Mouse (Mus musculus) adipose tissue, adult 10 weeks (tissue): ENCODE data around the gene Naa40. TPM values are rescaled to one million over a fixed set of nuclear protein-coding genes. Genes with fewer than 3 reads are reported as not detected.

Source experiments
- polyA plus RNA-seq: library from polyadenylated mRNA; stranded (reverse); fragments of 350-450 nt; fragmentation: Illumina TruSeq; extraction: RNeasy Lipid Tissue Mini Kit (QIAGEN cat#74804); gene quantifications from one replicate; pipeline ENCODE4 v1.2.3, GENCODE M21; 2014; ENCODE audit warnings: low read depth, low replicate concordance

Naa40 gene
- polyA plus RNA-seq: 31.2 TPM

DNA sequence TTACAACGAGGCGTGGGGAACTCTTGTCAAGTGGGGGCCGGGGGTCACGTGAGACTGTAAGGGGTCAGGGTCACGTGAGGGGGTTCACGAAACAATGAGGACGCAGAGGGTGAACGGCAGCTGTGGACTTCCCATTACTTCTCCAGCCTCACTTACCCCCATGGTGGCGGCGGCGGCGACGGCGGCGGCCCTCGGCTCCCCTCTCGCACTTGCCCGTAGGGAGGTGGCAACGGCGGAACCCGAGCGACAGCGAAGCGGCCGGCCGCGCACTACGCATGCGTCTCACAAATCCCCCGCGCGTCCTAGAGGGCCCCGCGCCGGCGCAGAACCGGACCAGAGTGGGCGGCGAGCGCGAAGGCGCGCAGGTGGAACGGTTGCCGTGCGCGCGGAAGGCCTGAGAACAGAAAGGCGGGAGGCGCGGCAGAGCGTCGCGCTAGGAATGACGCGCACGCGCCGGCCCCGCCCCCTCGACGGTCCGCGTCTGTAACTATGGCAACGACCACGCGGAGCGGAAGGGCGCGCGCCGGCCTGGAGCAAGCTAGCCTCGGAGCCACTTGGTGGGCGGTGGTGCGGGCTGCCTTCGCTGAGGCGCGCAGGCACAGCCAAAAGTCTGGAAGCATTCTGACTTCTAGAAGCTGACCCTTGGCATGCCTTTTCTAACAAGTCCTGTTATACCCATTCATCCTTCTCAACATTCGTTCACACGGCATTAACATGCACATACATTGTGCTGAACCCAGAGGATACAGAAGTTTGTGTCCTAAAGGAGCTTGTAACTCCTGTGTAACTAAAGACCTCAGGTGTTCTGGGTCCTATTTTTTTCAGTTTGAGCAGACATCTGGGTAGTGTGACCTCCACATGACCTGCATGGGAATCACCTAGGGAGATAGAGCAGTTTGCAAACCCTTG is at the start of gene Naa40:
Gene Naa40 (minus strand): TSS at position 402 of the 909 bp plus-strand sequence.

DNA sequence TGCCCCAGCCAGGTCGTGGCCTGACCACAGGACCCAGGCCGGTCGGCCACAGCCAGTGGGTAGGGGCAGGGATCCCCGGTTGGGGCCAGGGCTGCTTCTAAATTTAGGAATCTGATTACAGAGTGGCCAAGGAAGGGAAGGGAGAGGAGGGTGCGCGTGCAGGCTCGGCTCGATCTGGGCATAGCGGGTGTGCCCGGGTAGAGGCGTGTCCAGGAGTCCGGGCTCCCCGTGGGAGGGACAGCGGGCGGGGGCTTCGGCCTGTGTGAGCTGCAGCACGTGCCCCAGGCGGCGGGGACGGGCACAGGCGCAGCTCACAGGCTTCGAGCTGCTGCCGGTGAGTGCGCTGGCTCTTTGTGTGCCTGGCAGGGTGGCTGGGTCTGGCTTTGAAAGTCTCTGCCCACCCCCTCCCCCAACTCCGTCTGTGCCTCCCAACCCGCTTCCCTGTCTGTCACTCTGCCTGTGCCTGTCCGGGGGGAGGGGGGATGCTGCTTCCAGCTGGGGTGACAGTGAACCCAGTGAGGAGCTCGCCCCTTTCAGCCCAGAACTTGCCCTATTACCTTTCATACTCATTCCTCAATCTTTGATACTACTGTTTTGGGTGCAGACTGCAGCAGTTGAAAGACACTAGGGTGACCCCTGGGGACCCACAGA is 26.2 kb upstream of the Naa40 start, which contains the start of gene Rcor2:
Gene Rcor2 (plus strand): TSS at position 235 of the 651 bp plus-strand sequence.

DNA sequence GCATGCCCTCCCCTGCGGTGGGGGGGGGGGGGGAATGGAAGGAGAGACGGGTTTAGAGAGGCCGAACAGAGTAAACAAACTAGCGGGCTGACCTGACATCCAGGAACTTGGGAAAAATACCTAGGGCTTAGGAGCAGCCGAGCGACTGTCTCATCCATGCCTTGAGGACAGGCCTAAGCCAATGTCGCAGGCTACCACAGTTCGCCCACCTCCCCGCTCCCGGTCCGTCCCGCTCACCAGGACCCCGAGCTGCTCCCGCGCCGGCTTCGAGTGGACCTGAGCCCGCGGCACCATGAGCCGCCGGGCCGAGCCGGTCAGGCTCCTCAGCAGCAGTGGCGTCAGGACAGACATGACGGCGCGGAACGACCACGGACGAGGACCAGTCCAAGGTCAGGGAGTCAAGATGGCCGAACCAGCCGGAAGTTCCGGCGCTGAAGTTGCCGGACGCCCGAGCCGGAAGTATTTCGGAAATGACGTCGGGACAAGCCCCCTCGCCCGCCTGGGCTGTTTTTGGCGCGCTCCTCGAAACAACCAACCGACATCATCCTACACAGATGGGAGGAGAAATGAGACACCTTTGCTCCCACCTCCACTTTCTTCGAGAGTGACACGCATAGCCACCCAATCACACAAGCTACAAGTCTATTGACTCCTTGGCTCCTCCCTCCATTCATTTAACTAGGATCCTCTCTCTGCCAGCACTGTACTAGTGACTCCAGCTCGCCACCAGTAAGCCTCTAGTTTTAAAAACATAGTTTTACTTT is 23.6 kb downstream of the Naa40 start, which contains the start of gene Cox8a:
Gene Cox8a (minus strand): TSS at position 455 of the 764 bp plus-strand sequence.

DNA sequence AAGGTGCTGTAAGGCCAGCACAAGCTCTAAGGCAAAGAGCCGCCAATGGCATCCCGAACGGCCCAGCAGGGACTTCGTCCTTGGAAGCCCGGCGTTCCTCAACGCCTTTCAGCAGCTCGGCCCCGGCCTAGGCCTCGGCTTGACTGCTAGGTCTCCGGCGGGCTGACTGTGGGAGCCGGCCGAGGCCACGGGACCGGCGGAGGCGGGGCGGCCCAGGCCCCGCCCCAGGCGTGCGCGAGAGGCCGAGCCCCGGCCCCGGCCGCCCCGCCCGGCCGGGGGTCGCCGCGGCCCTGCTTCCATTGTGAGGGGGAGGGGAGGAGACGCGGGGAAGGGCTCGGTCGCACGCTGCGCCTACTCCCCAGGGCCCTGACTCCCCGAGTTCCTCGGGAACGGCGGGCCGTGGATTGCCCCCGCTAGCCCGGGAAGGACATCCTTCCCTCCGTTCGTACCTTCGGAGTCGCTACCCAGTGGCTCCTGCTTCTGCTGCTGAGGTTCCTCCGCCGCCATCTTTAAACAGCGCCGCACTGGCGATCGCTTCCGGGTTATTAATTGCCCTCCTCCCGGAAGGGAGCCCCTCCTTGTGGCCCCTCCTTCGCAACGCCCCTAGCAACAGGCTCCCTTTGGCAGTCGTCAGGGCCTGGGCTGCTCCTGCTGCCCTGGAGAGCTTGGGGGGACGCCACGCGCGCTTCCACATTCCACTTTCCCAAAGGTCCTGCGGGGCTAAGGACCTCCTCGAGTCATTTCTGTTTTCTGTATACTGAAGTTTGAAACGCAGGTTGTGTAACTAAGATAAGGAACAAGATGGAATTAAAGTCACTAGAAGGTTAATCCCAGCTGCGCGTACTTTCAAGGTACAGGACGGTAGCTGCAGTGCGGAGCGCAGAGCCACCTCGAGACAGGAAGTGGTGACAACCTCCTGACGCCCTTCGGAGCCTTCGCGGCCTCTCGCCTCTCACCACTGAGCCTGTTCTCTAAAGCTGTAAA is 34.9 kb downstream of the Naa40 start, which contains the start of gene Otub1:
Gene Otub1 (minus strand): TSS at position 564 of the 984 bp plus-strand sequence.

Other genes with a start within 250 kb of the Naa40 start
- 40.7 TPM for gene Dnajc4, start 248.6 kb downstream of the Naa40 start, polyA plus RNA-seq
- 23.3 TPM for gene Nudt22, start 245.1 kb downstream of the Naa40 start, polyA plus RNA-seq
- 11.9 TPM for gene Trpt1, start 245.1 kb downstream of the Naa40 start, polyA plus RNA-seq
- gene Fermt3, start 221.7 kb downstream of the Naa40 start, polyA plus RNA-seq: 10.2 TPM
- 65.5 TPM for gene Stip1, start 201.2 kb downstream of the Naa40 start, polyA plus RNA-seq
- 26.8 TPM for gene Macrod1, start 184.4 kb downstream of the Naa40 start, polyA plus RNA-seq
- gene Flrt1, start 135.5 kb downstream of the Naa40 start, polyA plus RNA-seq: 0.72 TPM
- gene Otub1, start 34.9 kb downstream of the Naa40 start, polyA plus RNA-seq: 73.7 TPM
- 781 TPM for gene Cox8a, start 23.6 kb downstream of the Naa40 start, polyA plus RNA-seq
- 8.1 TPM for gene Rcor2, start 26.1 kb upstream of the Naa40 start, polyA plus RNA-seq
- gene Mark2, start 100.7 kb upstream of the Naa40 start, polyA plus RNA-seq: 49.5 TPM
- gene Spindoc, start 141.8 kb upstream of the Naa40 start, polyA plus RNA-seq: 10.6 TPM
- gene 2700081O15Rik, start 176.4 kb upstream of the Naa40 start, polyA plus RNA-seq: 19.0 TPM
- gene Rtn3, start 242.1 kb upstream of the Naa40 start, polyA plus RNA-seq: 222 TPM